Mouse (Mus musculus) testis, adult 2 months (tissue): ENCODE measurements at regions not wholly inside any gene's neighbourhood (a gene's known extent, or its start where the extent isn't known, plus 50 kb on each side); places are given as distances from the start of the nearest gene placed in this dataset.

Source experiments
- CTCF ChIP-seq: fragments of 200-500 bp; IDR thresholded peaks from 2 replicates; pipeline ENCODE4 v1.5.1; 2012; ENCODE audit warnings: low read depth, mild to moderate bottlenecking, inconsistent platforms, low read length, moderate library complexity; ENCODE audit not compliant: control insufficient read depth, insufficient read depth, insufficient replicate concordance
- POLR2A ChIP-seq: fragments of 200-500 bp; IDR thresholded peaks from 2 replicates; pipeline ENCODE4 v1.6.1; 2012; ENCODE audit warnings: low read depth, mild to moderate bottlenecking, inconsistent platforms, low read length, moderate library complexity; ENCODE audit not compliant: control insufficient read depth

DNA sequence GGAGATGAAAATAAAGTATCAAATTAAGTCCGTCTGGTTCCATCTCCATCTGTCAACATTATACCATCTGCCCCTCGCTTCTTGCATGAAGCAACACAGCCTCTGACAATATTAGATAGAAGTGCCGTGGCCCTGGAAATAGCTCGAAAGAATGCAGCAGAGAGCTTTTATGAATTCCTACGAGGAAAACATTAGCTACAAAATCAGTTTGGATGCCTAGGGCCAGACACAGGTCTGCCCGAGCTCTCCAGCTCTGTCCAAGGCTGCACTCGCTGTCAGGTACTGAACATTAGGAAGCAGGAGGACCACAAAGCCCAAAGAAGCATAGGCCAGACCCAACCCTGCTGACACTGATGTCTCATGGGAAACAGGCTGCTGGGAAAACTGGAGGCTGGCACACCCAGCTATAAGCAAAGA is 192.3 kb downstream of the Tcp10c start:
- no peak for TF ChIP-seq CTCF
- no peak for TF ChIP-seq POLR2A
